Mouse (Mus musculus): ENCODE measurements around the gene Coq7. TPM values are rescaled to one million over a fixed set of nuclear protein-coding genes. Genes with fewer than 3 reads are reported as not detected.

Gene Coq7
- 10 to 100 TPM; 13.9 to 21.7 TPM for polyA plus RNA-seq (2017; shearing (Covaris generic))

GRCm38 (mm10) chr7:118533178-118533578 is at the start of gene Coq7:
TSS of gene Coq7 (minus strand) at chr7:118533356.

GRCm38 (mm10) chr7:118491431-118492147 is 41.6 kb downstream of the Coq7 start, which contains the start of gene Itpripl2:
TSS of gene Itpripl2 (minus strand) at chr7:118491975.

Other genes with a start within 250 kb of the Coq7 start
- gene Syt17, start 85.1 kb downstream of the Coq7 start, polyA plus RNA-seq (2017; shearing (Covaris generic)): under 1 TPM; 0.25 to 0.43 TPM
- gene Itpripl2, start 41.4 kb downstream of the Coq7 start, polyA plus RNA-seq (2017; shearing (Covaris generic)): 1 to 10 TPM; 1.6 TPM
- gene Tmc7, start 51.4 kb upstream of the Coq7 start, polyA plus RNA-seq (2017; shearing (Covaris generic)): under 1 TPM in 1 of 2 experiments, not detected in 1; 0.14 TPM
- gene Tmc5, start 63.9 kb upstream of the Coq7 start, polyA plus RNA-seq (2017; shearing (Covaris generic)): under 1 TPM in 1 of 2 experiments, not detected in 1; 0.25 TPM
- gene Gde1, start 172.4 kb upstream of the Coq7 start, polyA plus RNA-seq (2017; shearing (Covaris generic)): 10 to 100 TPM; 52.7 to 52.9 TPM
- gene Ccp110, start 179.2 kb upstream of the Coq7 start, polyA plus RNA-seq (2017; shearing (Covaris generic)): 1 to 10 TPM; 4.3 to 7.3 TPM
- 100 to 1,000 TPM in 1 of 2 experiments, 10 to 100 TPM in 1; 61.4 to 101 TPM for gene Vps35l, start 206.9 kb upstream of the Coq7 start, polyA plus RNA-seq (2017; shearing (Covaris generic))

Data from activated CD4-positive, CD25-positive, alpha-beta regulatory T cell (primary cell).